Mouse (Mus musculus) naive thymus-derived CD4-positive, alpha-beta T cell, adult 2 months (primary cell): ENCODE results near the gene Msrb1.
"Not testable (repeated sequence)": the region's sequence is repeated elsewhere in the genome, so short reads cannot be mapped to it uniquely, and the experiment has no call there.

Source experiments
- DNase-seq: peaks from one replicate; pipeline ENCODE4 v3.0.0-alpha.2; 2011; ENCODE audit warnings: low read depth

Gene Msrb1

DNA sequence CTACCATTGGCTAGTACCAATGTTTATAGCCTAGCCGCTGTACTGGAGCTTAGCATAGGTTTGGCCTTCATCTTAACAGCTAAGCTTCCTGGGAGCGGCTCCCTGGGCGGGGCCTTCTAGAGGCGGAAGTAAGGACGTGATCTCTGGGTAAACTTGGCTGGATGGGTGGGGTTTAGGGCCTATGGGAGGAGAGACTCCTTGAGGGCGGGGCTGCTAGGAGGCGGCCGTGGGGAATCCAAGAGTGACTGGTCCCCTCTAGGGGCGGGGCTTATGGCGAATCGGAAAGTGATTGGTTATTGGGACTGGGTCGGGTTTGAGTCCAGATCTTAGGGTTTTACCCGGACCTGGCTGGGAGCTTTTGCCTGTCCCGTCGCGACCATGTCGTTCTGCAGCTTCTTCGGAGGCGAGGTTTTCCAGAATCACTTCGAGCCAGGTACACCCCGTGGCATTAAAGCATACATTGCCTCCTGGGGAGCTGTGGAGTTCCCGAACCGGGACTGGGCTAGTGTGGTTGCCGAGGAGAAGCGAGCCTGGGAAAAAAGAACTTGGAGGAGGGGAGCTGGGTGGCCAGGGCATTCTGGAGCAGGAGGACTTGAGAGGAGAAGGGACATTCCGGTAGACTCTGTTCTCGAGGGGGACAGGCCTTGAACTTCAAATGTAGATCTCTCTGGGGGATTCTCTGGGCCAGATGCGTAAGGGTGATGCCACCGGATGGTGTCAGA is at the start of gene Msrb1:
TSS of gene Msrb1 (plus strand) at position 313 of the 722 bp plus-strand sequence.
- DNase-seq: peak; percentile 96

DNA sequence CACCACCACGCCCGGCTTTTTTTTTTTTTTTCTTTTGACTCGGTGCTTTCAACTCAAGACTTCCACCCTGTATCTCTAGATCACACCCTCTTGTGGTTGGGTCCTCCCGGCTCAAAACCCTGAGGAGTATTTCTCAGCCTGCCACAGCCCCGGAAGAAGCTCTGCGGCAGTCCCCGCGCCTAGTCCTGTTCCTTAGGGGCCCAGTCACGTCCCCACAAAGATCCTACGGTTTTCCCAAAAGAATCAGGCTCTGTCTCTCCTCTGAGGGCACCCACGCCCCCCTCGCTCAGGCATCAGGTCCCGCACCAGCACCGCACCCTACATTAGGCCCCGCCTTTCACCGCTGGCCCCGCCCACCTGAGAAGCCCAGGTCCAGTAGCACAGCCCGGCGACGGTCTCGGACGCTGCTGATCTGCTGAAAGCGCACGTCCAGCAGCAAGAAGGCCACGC is 49.3 kb upstream of the Msrb1 start:
- DNase-seq: peak; percentile 78

DNA sequence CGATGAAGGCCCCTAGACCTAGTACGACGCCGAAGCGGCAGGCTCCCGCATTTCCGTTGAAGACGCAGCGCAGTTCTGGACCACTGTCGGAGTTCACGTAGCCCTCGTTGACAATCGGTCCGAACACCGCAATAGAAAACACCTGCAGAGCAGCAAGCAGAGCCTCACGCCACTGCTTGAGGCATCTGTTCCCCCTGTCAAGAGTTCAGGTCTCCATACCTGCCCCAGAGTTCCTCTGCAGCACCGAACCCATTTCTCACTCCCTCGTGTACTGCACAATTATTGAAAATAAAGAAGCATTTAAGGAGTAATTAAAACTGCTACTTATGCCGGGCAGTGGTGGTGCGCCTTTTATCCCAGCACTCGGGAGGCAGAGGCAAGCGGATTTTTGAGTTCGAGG is 48.8 kb upstream of the Msrb1 start:
- DNase-seq: no peak

DNA sequence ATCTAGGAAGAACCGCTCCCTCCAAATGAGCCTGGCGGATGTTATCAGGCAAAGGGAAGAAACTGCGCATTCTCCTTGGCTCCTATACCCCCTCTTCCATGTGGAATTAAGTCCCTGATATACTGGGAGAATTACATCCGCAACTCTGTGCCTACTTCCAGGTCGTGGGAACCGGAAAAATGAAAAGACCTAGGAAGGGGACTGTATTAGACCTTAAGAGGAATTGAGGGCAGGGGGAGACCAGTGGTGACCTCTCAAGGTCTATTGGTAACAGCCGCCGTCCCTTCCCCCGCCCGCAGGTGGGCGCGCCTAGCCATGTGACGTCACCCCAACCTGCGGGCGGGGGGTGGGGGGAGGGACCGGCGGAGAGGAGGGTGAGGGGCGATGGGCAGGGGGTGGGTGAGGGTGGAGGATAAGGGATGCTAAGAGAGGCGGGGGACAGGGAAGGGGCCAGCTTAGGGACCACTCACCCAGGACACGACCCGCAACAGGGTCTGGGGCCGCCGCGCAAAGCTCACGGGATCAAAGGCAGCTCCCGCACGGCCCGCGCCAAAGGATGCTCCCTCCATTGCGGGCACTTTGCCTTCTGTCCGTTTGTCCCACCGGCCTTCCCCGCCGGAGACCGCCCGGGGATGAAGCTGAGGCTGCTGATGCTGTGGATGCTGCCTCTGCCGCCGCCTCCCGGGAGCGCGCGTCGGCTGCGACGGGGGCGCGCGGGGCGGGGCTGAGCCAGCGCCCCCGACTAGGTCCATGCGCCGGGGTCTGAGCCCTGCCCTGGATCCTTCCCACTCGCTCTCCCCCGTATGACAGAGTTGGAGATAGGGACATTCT is 47.0 kb upstream of the Msrb1 start, which contains the start of gene Syngr3:
TSS of gene Syngr3 (minus strand) at position 705 of the 831 bp plus-strand sequence.
- no peak for DNase-seq

DNA sequence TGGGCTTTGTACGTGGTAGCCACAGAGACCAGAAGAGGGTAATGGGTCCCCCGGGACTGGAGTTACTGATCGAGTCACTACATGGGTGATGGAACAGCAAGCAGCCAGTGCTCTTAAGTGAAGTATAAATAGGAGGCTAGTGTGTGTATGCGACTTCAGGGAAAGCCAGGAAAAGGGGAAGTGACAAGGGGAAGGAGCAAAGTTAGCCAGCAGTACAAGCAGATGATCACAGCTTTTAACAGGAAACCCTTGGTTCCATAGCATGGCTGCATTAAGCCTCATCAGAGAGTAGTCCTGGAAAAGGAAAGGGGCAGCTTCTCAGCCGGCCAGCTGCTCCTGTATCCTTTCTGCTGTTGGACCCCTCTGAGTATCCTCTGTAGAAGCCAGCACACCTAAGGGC is 44.1 kb upstream of the Msrb1 start:
- no peak for DNase-seq

DNA sequence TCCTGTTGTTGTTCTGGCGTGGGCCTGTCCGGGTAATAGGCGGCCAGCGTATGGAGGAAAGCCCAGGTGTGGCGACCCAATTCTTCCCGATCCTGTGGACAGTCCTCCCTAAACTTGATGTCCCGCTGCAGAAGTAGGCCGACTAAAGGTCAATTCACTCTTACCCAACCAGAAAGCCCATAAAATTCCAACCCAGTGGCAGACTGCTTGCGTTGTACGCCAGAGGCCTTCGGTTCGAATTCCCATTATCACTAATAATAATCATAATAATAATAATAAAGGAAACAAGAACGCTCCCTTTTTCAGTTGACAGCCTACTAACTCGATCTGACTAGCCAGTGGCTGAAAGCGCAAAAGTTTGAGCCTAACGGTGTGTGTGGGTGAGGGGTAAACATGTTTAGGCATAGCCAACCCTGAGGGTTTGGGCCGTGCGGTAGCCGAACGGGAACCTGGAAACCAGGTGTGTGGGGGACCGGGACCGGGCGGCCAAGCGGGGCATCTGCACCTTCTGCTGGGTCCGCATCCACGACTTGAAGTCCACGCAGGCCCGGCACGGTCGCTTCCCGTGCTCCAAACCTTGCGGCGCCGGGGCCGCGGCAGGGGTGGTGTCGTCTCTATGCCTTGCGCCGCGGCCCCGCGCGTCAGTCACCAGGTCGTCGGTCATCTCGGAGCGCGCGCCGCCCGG is 41.0 kb upstream of the Msrb1 start:
- no peak for DNase-seq

DNA sequence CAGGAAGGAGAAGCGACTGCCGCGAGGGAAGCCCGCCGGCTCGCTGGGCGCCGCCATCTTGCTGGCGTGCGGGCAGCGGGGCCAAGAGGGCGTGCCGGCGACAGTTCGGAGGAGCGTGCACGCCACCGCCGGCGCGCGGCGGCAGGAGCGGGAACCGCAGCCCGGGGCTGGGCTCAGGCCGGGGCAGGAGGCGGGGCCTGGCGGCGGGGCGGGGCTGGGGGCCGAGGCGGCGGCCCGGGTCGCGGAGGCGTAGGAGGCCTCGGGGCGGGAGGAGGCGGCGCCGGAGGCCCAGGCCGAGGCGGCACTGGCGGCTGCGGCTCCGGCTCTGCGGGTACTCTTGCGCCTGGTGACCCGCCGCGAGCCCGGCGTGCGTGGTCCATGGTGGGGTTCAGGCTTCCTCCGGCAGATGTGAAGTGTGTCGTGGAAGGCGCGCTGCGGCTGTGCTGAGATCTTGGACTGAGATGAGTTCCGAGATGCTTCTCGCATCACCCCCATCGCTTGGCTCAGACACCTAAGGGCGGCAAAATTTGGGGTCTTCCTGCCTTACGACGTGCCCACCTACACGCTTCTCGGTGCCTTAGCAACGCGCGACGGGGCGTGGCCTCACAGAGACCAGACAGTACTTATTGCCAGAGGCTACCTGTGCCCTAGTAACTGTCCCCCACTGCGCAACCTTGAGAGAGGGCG is 40.3 kb upstream of the Msrb1 start, which contains the start of the genes Gfer and Noxo1:
TSS of gene Gfer (minus strand) at position 146 of the 687 bp plus-strand sequence.
TSS of gene Noxo1 (plus strand) at position 224 of the 687 bp plus-strand sequence.
- DNase-seq: peak; percentile 87

DNA sequence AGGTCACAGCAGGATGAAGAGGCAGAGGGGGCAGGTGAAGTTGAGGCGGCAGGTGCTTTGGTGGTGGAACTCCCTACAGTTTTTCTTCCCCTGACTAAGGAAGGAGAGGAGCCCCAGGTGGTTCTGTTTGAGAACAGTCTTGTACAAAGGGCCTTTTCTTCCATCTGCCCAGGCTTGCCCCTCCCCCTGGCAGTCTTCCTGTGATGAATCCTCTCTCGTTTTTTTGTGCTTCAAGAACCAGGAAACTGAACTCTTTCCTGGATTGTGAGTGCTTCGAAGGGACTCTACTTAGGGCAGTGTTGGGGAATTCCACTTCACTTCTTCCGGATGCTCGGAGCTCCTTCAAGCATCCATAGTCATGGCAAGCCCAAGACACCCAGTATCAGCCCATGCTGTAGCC is 38.5 kb upstream of the Msrb1 start:
- DNase-seq: no peak

DNA sequence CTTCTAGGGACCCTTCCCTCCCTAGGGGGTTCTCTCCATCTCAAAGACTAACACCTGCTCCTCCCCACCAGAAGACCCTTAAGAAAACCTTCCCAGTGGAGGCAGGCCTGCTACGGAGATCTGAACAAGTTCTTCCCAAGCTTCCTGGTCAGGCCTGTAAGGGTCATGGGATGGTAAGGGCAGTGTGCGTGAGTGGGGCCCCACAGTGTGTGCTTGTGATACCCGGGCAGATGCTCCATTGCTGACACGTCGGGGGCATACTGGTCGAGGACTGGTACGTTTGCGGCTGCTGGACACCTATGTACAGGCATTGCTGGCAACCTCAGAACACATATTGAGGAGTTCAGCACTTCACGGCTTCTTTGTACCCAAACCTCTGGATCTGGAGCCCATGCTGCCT is 37.7 kb upstream of the Msrb1 start:
- no peak for DNase-seq

DNA sequence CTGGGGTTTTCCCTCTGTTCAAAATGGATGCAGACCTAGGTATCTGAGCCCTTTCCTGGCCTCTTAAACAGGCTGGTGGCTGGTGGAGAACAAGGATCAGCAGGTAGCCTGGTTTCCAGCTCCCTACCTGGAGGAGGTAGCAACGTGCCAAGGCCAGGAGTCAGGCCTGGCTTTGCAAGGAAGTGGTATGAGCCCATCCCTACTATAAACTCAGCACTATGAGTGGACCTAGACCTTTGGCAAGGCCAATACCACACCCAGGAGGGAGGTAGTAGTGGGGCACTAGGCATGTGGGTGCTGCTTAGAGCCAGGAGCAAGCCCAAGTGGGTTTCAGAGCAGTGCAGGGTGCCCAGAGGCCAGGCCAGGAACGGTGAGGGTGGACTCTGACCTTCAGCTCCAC is 37.0 kb upstream of the Msrb1 start:
- no peak for DNase-seq

DNA sequence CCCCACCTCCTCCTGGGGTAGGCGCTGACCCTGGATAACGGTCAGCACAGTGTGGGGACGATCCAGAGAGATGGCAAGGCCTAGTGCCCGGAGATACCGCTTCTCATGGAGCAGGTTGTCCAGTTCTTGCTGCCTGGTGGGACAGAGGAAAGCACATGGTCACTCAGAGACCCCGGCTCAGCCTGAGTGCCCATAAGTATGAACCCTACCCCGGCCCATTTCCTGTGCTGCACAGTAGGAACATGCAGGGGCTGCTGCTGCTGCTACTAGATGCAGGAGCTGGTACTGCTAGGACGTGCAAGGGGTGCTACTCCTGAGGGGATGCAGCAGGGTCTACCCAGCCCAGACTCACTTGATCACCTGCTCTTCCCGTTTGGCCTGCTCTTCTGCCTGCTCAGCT is 35.2 kb upstream of the Msrb1 start:
- no peak for DNase-seq

DNA sequence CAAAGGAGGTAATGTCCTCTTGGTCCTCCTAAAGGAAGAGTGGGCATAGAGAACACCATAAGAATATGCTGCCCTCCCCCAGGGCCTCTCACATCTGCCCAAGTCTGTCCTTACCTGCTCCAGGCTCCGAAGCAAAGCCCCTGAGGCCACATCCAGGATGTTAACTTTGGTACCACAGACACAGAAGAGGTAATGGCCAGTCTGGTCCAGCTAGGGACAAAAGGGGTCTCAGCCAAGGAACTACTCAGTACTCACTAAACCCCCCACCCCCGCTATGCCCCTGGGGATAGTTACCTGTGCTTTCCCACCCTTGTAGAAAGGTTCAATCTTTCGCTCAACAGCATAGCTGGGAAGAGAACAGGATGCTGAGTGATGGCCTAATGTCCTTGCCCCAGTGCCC is 30.6 kb upstream of the Msrb1 start:
- no peak for DNase-seq

DNA sequence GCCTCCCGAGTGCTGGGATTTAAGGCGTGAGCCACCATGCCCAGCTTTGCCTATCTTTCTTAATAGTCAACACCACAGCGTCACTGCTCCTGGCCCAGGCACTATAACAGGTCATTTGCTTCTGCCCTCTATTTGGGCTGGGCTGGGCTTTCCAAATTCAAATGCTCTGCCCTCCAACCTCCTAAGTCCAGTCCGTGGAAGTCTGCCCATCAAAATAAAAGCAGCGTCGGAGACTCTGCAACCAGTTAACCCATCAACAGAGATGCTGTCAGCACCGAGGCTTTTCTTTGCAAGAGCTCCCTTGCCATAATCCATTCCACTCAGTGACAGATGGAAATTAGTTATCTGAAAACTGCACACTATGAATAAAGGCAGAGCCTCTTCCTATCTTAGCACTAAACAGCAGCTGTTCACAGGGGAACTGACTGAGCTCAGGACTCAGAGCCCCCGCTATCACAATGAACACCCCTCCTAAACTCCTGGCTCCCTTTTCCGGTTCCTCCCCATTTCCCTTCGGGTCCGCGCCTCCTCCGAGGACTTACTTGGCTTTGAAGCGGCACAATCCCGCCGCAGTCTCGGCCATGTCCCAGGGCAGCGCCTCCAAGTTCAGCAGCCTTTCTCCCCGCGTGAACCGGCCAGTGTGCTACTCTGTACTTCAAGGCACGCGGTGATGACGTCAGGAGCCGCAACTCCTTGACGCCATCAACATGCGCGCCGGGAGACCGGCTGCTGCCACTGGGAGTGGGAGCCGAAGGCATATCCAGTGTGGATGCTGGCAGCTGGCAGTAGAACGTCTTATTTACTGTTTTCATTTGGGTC is 29.3 kb upstream of the Msrb1 start, which contains the start of gene Tbl3:
TSS of gene Tbl3 (minus strand) at position 679 of the 819 bp plus-strand sequence.
- peak; percentile 94 for DNase-seq

DNA sequence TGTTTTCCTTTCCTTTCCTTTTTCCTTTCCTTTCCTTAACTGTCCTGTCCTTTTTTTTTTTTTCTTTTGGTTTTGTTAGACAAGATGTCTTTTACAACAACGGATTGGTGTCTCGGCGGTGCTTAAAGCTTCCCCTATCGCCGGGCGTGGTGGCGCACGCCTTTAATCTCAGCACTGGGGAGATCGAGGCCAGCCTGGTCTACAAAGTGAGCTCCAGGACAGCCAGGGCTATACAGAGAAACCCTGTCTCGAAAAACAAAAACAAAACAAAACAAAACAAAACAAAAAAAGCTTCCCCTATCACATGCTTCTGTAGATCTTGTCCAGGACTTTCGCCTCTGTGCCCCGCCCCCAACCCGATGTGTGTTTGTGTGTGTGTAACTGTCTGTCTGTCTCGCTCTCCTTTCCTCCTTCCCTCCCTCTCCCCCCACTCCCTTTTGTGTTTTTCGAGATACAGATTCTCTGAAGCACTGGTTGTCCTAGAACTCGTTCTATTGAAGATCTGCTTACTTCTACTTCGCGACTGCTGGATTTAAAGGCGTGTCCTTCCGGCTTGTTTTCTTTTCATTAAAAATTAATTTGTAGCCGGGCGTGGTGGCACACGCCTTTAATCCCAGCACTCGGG is 28.5 kb upstream of the Msrb1 start:
- peak; percentile 49 for DNase-seq

DNA sequence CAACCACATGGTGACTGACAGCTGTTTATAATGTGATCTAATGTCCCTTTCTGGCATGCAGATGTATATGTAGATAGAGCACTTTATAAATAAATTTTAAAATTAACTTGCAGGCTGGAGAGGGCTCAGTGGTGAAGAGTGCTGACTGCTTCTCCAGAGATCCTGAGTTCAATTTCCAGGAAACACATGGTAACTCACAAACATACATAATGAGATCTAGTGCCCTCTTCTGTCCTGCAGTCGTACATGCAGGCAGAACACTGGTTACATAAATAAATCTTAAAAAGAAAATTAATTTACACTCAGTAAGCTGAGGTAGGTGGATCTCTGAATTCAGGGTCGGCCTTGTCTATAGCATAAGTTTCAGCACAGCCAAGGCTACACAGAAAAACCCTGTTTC is 27.8 kb upstream of the Msrb1 start:
- peak; percentile 78 for DNase-seq

DNA sequence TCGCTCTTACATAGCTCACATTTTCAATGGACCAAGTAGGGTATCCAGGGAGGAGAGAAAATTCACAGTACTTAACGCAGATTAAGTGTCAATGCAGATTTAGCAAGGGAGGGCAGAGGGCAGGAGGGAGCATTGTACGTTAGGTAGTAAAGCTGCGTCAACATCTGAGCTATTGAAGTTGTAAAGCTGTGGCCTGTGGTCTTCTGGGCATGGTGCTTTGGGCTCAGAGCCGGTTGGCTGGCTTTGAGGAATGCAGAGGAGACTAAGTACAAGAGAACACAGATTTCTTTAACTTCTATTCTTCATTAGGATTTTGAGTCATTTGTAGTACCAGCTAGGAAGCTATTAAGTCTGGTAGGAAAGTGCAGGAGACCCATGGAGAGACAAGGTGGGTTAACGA is 20.9 kb upstream of the Msrb1 start:
- no peak for DNase-seq

DNA sequence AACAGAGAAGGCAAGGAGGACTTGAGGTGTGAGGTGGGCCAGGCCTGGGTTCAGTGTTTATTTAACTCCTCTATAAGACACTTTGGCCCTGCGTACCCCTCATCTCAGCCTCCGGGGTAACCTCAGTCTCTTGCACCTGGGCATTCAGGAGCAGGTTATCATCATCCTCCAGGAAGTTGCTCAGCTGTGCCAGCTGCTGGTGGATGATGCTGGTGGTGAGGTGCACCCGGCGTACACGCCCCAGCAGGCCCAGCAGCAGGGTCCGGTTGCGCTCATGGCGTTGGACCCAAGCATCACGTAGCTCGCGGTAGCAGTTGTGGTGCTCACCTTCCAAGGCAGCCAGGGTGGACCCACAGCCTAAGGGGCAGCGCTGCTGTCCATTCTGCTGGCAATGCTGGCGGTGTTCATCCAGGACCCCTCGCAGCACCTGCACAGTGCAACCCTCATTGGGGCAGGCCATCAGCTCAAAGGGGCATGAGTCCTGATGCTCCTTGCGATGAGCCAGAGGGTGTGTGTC is 20.2 kb upstream of the Msrb1 start:
- DNase-seq: no peak

DNA sequence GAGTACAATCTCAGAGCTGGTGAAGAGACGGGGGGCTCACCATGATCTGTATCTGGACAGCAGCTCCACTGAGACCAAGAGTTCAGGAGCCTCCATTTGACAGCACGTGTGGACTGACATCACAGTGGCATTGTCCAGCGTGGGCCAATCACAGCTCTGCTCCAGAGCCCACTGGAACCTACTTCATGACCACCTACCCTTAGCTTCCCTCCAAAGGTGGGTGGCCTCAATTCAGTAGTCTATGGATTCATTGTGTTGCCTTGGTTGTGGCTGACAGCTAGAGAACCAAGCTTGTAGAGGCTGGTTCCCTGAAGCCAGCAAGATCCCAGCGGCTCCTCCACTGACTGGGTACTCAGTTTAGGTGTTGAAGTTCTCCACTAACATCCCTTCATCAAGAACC is 18.5 kb upstream of the Msrb1 start, which contains the start of the genes Rnf151 and Rps2:
TSS of gene Rnf151 (minus strand) at position 121 of the 400 bp plus-strand sequence.
TSS of gene Rps2 (plus strand) at position 174 of the 400 bp plus-strand sequence.
- no peak for DNase-seq

DNA sequence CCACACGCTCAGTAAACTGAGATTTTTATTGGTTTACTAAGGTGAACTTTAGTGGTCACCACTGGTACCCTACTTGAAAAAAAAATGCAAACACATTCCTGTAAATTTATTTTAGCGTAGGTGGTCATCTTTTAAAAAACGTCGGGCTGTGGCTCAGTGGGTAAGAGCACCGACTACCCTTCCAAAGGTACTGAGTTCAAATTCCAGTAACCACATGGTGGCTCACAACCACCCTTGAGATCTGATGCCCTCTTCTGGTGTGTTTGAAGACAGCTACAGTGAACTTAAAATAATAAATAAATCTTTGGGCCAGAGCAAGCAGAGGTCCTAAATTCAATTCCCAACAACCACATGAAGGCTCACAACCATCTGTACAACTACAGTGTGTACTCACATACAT is 17.5 kb upstream of the Msrb1 start:
- DNase-seq: not testable (repeated sequence)
